Mouse (Mus musculus): ENCODE results near the gene Tysnd1. TPM values are rescaled to one million over a fixed set of nuclear protein-coding genes. Genes with fewer than 3 reads are reported as not detected.
A peak's percentile ranks its signal among the peaks of the same experiment; 100 is the strongest.

Tysnd1 gene
- polyA plus RNA-seq, 1 experiment: 50.2 TPM

- 86% methylated on average over 18 of the region's 18 CpGs for WGBS
- H3K4me1 ChIP-seq (ENCODE audit: control insufficient read depth, insufficient read depth, low read length): 0 out of 2 replicates have a peak, but pooled peaks cover 2% of the 10 kb centered on the region
- no peak for DNase-seq
- H3K4me3 ChIP-seq (replicated peaks; ENCODE audit: extremely low read depth, low read depth, low read length): no peak overlapping the region
- TF ChIP-seq CTCF (IDR thresholded peaks at IDR 0.05; ENCODE audit: insufficient read depth, low read length) (no peak), POLR2A (IDR thresholded peaks at IDR 0.05; ENCODE audit: borderline replicate concordance, extremely low read depth, low read depth, low read length) (no peak)
Measured at GRCm38 (mm10) chr10:61656928-61657882, 38.1 kb upstream of the Tysnd1 start.

- H3K4me1 ChIP-seq (ENCODE audit: control insufficient read depth, insufficient read depth, low read length): 0 out of 2 replicates have a peak, but pooled peaks cover 2% of the 10 kb centered on the region
- DNase-seq: peak; percentile 27
- TF ChIP-seq CTCF (IDR thresholded peaks at IDR 0.05; ENCODE audit: insufficient read depth, low read length) (0 out of 2 replicates have a peak, but pooled peaks have one; percentile 8), POLR2A (IDR thresholded peaks at IDR 0.05; ENCODE audit: borderline replicate concordance, extremely low read depth, low read depth, low read length) (no peak)
- no peak overlapping the region for H3K4me3 ChIP-seq (replicated peaks; ENCODE audit: extremely low read depth, low read depth, low read length)
- 21% methylated on average over 4 of the region's 4 CpGs for WGBS
Measured at GRCm38 (mm10) chr10:61657985-61658384, 37.3 kb upstream of the Tysnd1 start.

- DNase-seq: no peak
- TF ChIP-seq POLR2A (IDR thresholded peaks at IDR 0.05; ENCODE audit: borderline replicate concordance, extremely low read depth, low read depth, low read length): no peak
- TF ChIP-seq CTCF (IDR thresholded peaks at IDR 0.05; ENCODE audit: insufficient read depth, low read length): no peak
- 75% methylated on average over 8 of the region's 8 CpGs for WGBS
Measured at GRCm38 (mm10) chr10:61661887-61662286, 33.4 kb upstream of the Tysnd1 start.

GRCm38 (mm10) chr10:61662391-61662988 lies 32.8 kb upstream of the Tysnd1 start:
- Histone ChIP-seq H3K4me3 (replicated peaks; ENCODE audit: extremely low read depth, low read depth, low read length) (no peak overlapping the region), H3K4me1 (ENCODE audit: control insufficient read depth, insufficient read depth, low read length) (0 out of 2 replicates have a peak, but pooled peaks cover 2% of the 10 kb centered on the region)
- TF ChIP-seq CTCF (IDR thresholded peaks at IDR 0.05; ENCODE audit: insufficient read depth, low read length) (no peak), POLR2A (IDR thresholded peaks at IDR 0.05; ENCODE audit: borderline replicate concordance, extremely low read depth, low read depth, low read length) (no peak)
- WGBS: 71% methylated on average over 10 of the region's 10 CpGs
- DNase-seq: no peak

More at GRCm38 (mm10) chr10:61661887-61662286, 33.4 kb upstream of the Tysnd1 start:
- Histone ChIP-seq H3K4me1 (ENCODE audit: control insufficient read depth, insufficient read depth, low read length) (0 out of 2 replicates have a peak, but pooled peaks cover 2% of the 10 kb centered on the region), H3K4me3 (replicated peaks; ENCODE audit: extremely low read depth, low read depth, low read length) (no peak overlapping the region)

GRCm38 (mm10) chr10:61665111-61665510 lies 30.2 kb upstream of the Tysnd1 start:
- Histone ChIP-seq H3K4me1 (ENCODE audit: control insufficient read depth, insufficient read depth, low read length) (no peaks in the 10 kb centered on the region), H3K4me3 (replicated peaks; ENCODE audit: extremely low read depth, low read depth, low read length) (no peak overlapping the region)
- whole genome bisulfite sequencing: 92% methylated on average over 10 of the region's 10 CpGs
- no peak for TF ChIP-seq CTCF (IDR thresholded peaks at IDR 0.05; ENCODE audit: insufficient read depth, low read length)
- no peak for DNase-seq

- Histone ChIP-seq H3K4me1 (ENCODE audit: control insufficient read depth, insufficient read depth, low read length) (no peaks in the 10 kb centered on the region), H3K4me3 (replicated peaks; ENCODE audit: extremely low read depth, low read depth, low read length) (no peak overlapping the region)
- no peak for DNase-seq
- WGBS: 90% methylated on average over 3 of the region's 3 CpGs
- no peak for TF ChIP-seq POLR2A (IDR thresholded peaks at IDR 0.05; ENCODE audit: borderline replicate concordance, extremely low read depth, low read depth, low read length)
- no peak for TF ChIP-seq CTCF (IDR thresholded peaks at IDR 0.05; ENCODE audit: insufficient read depth, low read length)
Measured at GRCm38 (mm10) chr10:61665651-61666050, 29.7 kb upstream of the Tysnd1 start.

GRCm38 (mm10) chr10:61669289-61669688 lies 26.0 kb upstream of the Tysnd1 start:
- Histone ChIP-seq H3K4me1 (ENCODE audit: control insufficient read depth, insufficient read depth, low read length) (no peaks in the 10 kb centered on the region), H3K4me3 (replicated peaks; ENCODE audit: extremely low read depth, low read depth, low read length) (no peak overlapping the region)
- TF ChIP-seq POLR2A (IDR thresholded peaks at IDR 0.05; ENCODE audit: borderline replicate concordance, extremely low read depth, low read depth, low read length): no peak
- no peak for TF ChIP-seq CTCF (IDR thresholded peaks at IDR 0.05; ENCODE audit: insufficient read depth, low read length)
- 69% methylated on average over 7 of the region's 7 CpGs for WGBS
- no peak for DNase-seq

GRCm38 (mm10) chr10:61669896-61670295 lies 25.4 kb upstream of the Tysnd1 start:
- TF ChIP-seq CTCF (IDR thresholded peaks at IDR 0.05; ENCODE audit: insufficient read depth, low read length) (no peak), POLR2A (IDR thresholded peaks at IDR 0.05; ENCODE audit: borderline replicate concordance, extremely low read depth, low read depth, low read length) (no peak)
- no peak for DNase-seq
- H3K4me3 ChIP-seq (replicated peaks; ENCODE audit: extremely low read depth, low read depth, low read length): no peak overlapping the region
- no peaks in the 10 kb centered on the region for H3K4me1 ChIP-seq (ENCODE audit: control insufficient read depth, insufficient read depth, low read length)

- WGBS: 98% methylated on average over 3 of the region's 3 CpGs
- H3K4me3 ChIP-seq (replicated peaks; ENCODE audit: extremely low read depth, low read depth, low read length): no peak overlapping the region
- TF ChIP-seq POLR2A (IDR thresholded peaks at IDR 0.05; ENCODE audit: borderline replicate concordance, extremely low read depth, low read depth, low read length) (no peak), CTCF (IDR thresholded peaks at IDR 0.05; ENCODE audit: insufficient read depth, low read length) (no peak)
- no peaks in the 10 kb centered on the region for H3K4me1 ChIP-seq (ENCODE audit: control insufficient read depth, insufficient read depth, low read length)
- DNase-seq: no peak
Measured at GRCm38 (mm10) chr10:61670758-61671157, 24.6 kb upstream of the Tysnd1 start.

All from lung, adult 2 months (tissue).